Mouse (Mus musculus) embryonic facial prominence, embryonic 13.5 days (tissue): Measurements from ENCODE around the gene Ptpn14. TPM values are rescaled to one million over a fixed set of nuclear protein-coding genes. Genes with fewer than 3 reads are reported as not detected.

Source experiments
- polyA plus RNA-seq: library from polyadenylated mRNA; unstranded; fragments of >200 nt; fragmentation: Nextera tagmentation; extraction: Ambion mirVana; gene quantifications from 2 replicates; pipeline ENCODE4 v1.2.1, GENCODE M21; 2015

The Ptpn14 gene
- polyA plus RNA-seq, 1 experiment from 2014 or later, result 14.0 TPM

Other genes with a start within 250 kb of the Ptpn14 start
- 102 and 103 TPM in 2 replicates for gene Cenpf, start 40.2 kb upstream of the Ptpn14 start, polyA plus RNA-seq
- 93.3 and 98.4 TPM in 2 replicates for gene Smyd2, start 194.1 kb downstream of the Ptpn14 start, polyA plus RNA-seq